Mouse (Mus musculus) embryo, embryonic 9.5 days (tissue): ENCODE results near the gene Olig2.
A peak's percentile ranks its signal among the peaks of the same experiment; 100 is the strongest.
"Not testable (repeated sequence)": the region's sequence is repeated elsewhere in the genome, so short reads cannot be mapped to it uniquely, and the experiment has no call there.

Experiments used
- DNase-seq: peaks from one replicate; pipeline ENCODE4 v3.0.0-alpha.2; 2017; ENCODE audit errors: extremely low spot score

Olig2 gene

DNA sequence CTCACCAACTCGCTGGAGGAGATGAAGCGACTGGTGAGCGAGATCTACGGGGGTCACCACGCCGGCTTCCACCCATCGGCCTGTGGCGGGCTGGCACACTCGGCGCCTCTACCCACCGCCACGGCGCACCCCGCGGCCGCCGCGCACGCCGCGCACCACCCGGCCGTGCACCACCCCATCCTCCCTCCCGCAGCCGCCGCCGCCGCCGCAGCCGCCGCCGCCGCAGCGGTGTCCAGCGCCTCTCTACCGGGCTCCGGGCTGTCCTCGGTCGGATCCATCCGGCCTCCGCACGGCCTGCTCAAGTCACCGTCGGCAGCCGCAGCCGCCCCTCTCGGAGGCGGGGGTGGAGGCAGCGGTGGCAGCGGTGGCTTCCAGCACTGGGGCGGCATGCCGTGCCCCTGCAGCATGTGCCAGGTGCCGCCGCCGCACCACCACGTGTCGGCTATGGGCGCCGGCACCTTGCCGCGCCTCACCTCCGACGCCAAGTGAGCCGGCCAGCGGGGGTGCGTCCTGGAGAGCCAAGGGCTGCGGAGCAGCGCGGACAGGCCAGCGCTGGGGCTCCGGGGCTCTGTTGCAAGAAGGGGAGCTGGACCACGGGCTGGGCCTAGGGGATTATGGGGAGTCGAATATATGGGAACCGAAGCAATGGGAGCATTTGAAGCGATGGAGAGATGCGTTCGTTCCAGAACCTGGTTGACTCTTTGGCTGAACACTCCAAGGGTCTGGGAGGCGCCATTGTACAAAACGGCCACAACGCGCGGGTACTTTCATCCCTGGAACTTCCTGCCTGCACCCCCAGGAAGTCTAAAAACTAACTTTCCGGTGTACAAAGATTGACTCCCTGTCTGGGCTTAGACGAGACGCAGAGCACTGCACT is 1.9 kb downstream of the Olig2 start:
- peak; percentile 49 for DNase-seq

DNA sequence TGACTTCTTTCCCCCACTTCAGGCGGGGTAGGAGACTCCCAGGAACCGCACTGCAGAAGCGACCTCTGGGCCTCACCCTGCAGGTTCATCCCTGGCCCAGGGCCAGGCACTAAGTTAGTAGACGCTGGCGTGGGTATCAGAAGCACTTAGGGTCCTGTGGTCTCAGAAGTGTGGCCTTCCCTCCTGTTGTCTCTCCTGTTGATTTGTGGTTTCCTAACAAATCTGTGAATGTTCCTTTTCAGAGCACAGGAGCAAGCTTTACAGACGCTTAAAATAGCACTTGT is 2.4 kb downstream of the Olig2 start:
- DNase-seq: peak; percentile 45

DNA sequence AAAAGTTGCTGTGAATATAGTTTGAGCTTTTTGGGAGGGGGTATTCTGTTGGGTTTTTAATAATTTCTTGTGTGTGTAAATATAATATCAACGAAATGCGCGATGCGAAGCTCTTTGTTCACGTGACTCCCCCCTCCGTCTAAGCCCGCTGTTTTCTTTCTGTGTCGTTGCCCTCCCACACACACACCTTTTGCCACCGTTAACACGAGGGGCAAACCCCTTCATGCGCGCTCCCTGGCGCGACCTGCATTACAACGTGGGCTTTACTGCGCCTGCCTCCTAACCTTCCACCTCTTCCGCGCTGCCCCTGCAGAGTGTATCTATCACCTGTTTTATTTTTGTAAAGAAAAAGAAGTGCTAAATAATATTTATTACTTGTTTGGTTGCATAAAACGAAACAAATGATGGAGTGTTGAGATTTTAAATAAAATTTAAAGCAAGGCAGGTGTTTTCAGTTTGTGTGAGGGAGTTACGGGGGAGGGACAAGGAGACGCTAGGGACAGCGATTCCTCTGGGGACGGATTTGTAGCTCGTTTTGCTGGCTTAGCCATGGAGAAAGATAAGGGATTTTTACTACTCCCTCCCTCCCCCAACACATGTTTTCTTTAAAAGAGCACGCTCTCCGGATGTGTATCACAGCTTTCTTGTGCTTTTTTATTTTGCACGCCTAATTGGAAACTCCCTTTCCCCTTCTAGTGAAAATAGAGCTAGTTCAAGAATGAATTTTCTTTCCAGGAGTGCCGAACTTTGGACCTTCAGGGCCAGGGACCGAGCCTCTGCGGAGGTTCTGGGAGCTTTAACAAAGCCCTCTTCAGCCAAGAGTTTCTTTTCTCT is 3.2 kb downstream of the Olig2 start:
- DNase-seq: peak; percentile 27

- peak; percentile 24 for DNase-seq
These were observed 3.8 kb downstream of the Olig2 start for GRCm38 (mm10) chr16:91229072-91229348.

DNA sequence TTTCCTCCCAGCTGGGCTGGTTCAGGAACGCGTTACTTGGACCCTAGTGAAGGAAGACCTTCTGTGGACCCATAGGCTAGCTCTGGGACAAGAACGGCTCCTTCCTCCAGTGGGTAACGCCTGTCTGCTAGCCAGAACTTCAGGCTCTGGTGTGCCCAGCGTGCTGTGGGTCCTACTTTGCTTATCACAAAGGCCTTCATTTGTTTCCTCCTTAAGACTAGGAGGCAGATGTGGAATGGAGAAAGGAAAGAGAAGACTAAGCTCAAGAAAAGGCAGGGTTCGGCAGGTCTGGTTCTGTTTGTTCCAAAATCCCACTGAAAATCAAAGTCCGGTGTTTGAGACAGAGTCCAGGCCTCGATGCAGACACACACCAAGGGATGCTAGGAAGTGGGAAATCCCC is 4.4 kb downstream of the Olig2 start:
- DNase-seq: no peak

GRCm38 (mm10) chr16:91231781-91232469 is 6.7 kb downstream of the Olig2 start:
- DNase-seq: no peak

DNA sequence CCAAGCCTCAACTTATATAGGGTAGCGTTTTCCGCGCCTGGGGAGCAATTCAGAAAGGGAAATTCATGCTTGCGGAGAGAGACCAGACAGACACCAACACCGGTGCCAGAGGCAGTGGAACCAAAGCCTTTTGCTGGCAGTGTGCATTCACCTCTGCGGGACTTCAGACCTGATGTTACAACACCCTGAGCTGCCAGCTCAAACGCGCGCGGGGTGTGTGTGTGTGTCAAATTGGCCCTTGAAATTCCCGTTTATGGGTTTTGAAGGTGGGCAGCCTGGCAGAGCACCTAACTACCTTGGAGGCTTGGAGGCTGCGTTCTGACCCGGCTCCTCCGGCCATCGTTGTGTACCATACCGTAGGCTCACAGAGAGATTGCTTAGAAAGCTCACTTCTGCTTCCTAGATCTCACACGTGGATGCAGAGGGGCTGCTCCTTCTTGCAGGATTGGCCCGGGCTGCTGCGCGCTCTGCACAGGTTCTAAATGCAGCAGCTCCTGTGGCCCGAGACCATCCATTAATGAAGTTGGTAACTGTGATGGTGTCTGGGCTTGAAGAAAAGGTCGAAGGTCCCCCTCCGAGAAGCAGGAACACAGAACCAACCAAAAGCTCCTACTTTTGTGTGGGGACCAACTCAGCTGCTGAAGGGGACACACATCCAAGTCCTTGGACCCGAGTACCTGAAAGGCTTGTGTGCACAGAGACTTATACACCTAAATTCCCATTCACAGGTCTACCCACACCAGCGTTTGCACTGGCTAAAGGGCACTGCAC is 7.4 kb downstream of the Olig2 start:
- DNase-seq: peak; percentile 20

GRCm38 (mm10) chr16:91233241-91233944 is 8.1 kb downstream of the Olig2 start:
- no peak for DNase-seq

- DNase-seq: no peak
These were observed 13.8 kb downstream of the Olig2 start for GRCm38 (mm10) chr16:91239024-91239423.

DNA sequence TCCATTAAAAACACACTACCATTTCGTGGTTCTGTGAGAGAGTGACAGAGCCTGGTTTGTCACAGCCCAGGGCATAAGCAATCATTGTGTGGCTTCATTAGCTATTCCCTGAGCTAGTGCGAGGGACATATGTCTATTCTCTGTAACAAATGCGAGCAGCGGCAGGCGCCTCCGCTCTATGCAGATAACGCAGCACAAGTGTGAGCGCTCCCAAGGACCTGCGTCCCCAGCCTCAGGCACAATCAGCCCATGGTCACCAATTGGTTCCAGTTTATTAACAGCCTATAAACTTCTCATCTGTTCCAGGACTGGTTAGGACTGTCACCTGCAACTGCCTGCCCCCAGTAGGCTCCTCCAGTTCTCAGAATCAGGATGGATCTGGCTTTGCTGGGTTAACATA is 21.0 kb downstream of the Olig2 start:
- no peak for DNase-seq

DNA sequence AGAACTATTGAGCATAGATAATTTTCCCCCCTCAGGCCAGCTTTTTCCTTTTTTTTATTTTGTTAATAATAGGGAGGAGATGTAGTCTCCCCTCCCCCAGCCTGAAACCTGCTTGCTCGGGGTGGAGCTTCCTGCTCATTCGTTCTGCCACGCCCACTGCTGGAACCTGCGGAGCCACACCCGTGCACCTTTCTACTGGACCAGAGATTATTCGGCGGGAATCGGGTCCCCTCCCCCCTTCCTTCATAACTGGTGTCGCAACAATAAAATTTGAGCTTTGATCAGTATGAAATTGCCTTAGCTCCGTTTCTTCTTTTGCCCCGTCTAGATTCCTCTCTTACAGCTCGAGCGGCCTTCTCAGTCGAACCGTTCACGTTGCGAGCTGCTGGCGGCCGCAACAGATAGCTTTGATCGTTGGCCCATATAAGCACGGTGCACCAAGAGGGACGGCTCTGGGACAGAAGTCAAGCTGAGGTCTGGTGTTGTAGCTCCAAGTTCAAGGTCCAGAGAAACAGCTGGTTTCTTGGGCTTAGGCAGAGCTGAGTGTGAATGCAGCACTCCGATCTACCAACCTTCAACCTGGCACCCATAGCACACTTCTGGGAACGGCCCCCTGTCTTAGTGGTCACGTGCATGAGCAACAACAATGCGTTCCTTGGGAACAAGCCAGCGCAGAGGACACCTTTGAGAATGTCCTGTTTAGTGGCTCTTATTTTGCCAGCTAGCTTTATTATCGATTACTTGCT is 30.3 kb downstream of the Olig2 start:
- not testable (repeated sequence) for DNase-seq

GRCm38 (mm10) chr16:91258956-91259355 is 33.7 kb downstream of the Olig2 start:
- DNase-seq: no peak

DNA sequence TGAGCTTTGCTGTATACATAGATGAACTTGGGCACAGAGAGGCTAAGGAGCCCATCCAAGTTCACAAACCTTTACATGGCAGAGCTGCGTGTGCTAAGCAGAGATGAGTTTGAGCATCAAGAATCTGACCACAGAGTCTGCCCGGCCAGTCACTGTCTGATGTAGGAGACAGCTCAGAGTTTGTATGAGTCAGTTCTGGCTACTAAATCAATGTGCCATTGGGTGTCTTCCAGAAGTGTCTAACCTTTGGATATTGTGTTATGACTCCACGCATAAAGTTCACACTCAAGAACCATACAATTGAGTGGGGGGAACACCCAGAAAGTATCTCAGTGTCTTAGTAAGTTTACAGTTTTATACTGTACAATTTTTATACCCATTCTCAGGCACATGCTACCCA is 35.6 kb downstream of the Olig2 start:
- no peak for DNase-seq

GRCm38 (mm10) chr16:91262467-91263220 is 37.4 kb downstream of the Olig2 start:
- DNase-seq: no peak

DNA sequence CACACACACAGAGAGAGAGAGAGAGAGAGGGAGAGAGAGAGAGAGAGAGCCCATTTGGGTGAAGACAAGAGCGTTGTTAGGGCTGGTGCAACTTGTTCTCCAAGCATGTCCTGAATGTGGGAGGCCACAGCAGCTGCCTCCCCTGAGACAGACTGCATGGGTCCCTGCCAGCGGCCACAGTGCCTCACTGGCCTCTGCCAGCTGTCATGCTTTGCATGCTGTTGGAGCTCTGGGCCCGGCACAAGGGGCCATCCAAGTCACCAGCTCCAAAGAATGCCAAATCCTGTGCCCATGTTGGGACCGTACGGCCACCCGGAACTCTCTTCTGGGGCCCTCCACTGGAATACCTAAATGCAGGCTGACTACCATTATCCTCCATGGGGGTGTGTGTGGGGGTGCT is 40.7 kb downstream of the Olig2 start:
- DNase-seq: no peak

- DNase-seq: no peak
These were observed 43.6 kb downstream of the Olig2 start for GRCm38 (mm10) chr16:91268724-91269452.

DNA sequence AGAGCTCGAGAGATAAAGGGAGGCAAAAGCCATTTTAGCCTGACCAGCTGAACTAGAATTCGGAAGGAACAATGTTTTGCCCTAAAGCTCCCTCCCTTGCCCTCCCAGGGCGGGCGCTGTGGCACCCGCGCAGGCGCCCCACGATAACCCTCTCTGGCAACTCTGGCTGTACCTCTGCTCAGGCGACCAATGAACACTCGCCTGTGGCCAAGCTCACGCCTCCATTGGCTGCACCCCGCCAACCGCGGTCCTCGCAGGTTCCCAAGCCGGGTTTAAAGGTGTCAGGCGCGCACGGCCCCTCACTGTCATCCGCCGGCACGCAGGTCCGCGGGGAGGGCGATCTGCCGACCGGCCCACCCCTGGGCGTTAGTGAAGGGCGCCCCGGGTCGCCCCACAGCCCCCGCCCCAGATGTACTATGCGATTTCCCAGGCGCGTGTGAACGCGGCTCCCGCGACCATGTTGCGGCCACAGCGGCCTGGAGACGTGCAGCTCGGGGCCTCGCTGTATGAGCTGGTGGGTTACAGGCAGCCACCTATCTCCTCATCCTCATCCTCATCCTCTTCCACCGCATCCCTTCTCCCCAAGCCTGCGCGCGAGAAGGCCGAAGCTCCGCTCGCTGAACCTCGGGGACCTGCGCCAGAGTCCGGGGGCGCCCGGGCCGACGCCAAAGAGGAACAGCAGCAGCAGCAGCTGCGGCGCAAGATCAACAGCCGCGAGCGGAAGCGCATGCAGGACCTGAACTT is 44.4 kb downstream of the Olig2 start, which contains the start of gene Olig1:
Olig1 (plus strand) TSS at position 305 of the 744 bp plus-strand sequence.
- DNase-seq: peak; percentile 62

- DNase-seq: peak; percentile 47
These were observed 45.1 kb downstream of the Olig2 start for GRCm38 (mm10) chr16:91270212-91270971.
